Comparison of ENCODE assay signal across 21 mouse cellular contexts in genomic region chr5:130009784-130010183, GRCm38 (mm10).
"Had no signal": no experiment of that assay in that cellular context is flagged by ENCODE, and none has a peak within 500 bp of the region (broad histone marks: within the 10 kb centered on the region; RNA-seq: fewer than 3 reads in every experiment).

No protein-coding gene starts in this region.

- H3K4me2 ChIP-seq: liver, embryonic 15.5 days; lung, embryonic 14.5 days; midbrain, embryonic 12.5 days; neural tube, embryonic 13.5 days; neural tube, embryonic 15.5 days; stomach, embryonic 15.5 days had no signal

- H3K9me3 ChIP-seq: stomach, embryonic 15.5 days had no signal

- DNase-seq: lung, adult 18-20 months; lung, embryonic 14.5 days; lung, postnatal 10 days; lung, postnatal 4 days; midbrain, embryonic 14.5 days; retina, postnatal 1 day; right cerebral cortex, adult 18-20 months; right cerebral cortex, postnatal 25 days; right cerebral cortex, postnatal 4 days; spleen, adult 18-20 months; thymus, adult 2 months; thymus, postnatal 25 days; thymus, postnatal 4 days had no signal

- ATAC-seq: midbrain, embryonic 16.5 days had no signal

- H3K4me1 ChIP-seq: midbrain, embryonic 12.5 days; neural tube, embryonic 13.5 days; neural tube, embryonic 15.5 days; stomach, embryonic 15.5 days had no signal

- H3K9ac ChIP-seq: liver, embryonic 15.5 days; lung, embryonic 14.5 days; midbrain, embryonic 12.5 days; neural tube, embryonic 13.5 days; neural tube, embryonic 15.5 days; stomach, embryonic 15.5 days had no signal

- H3K27me3 ChIP-seq: liver, embryonic 15.5 days; midbrain, embryonic 12.5 days; neural tube, embryonic 13.5 days; neural tube, embryonic 15.5 days; stomach, embryonic 15.5 days had no signal

- H3K4me3 ChIP-seq: liver, embryonic 15.5 days; midbrain, embryonic 12.5 days; myocyte; neural tube, embryonic 13.5 days; neural tube, embryonic 15.5 days; stomach, embryonic 15.5 days had no signal

- H3K27ac ChIP-seq: liver, embryonic 15.5 days; midbrain, embryonic 12.5 days; neural tube, embryonic 13.5 days; neural tube, embryonic 15.5 days; stomach, embryonic 15.5 days; stomach, postnatal 0 days had no signal
